Mouse (Mus musculus): ENCODE measurements around the gene Casc3. TPM values are rescaled to one million over a fixed set of nuclear protein-coding genes. Genes with fewer than 3 reads are reported as not detected.

Casc3 gene
- polyA plus RNA-seq, 1 experiment = 72.2 TPM

DNA sequence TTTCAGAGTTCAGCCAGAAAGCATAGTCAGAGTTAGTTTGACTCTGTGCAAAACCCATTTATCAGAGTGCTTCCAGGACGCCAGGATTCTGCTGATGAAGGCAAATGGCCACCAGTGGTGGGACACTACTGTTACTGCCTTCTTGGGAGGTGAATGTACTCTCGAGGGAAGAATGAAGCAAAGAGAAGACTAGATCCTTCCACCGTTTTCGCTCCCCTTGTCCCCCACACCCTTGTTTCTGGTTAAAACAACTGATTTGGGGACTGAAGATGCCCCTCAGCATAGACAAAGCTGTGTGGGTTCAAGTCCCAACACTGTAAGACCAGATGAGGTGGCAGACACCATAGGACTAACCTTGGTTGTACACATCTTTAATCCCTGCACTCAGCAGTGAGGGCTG, 20.6 kb upstream of the Casc3 start:
- H3K4me1 ChIP-seq (replicated peaks; ENCODE audit: control insufficient read depth, insufficient read depth, low read length) = peaks cover 40% of the 10 kb centered on the region
- no peak overlapping the region for H3K4me3 ChIP-seq (ENCODE audit: control insufficient read depth, insufficient read depth, low read length)
- DNase-seq = no peak
- no peaks in the 10 kb centered on the region for H3K36me3 ChIP-seq (ENCODE audit: control insufficient read depth, insufficient read depth, low read length)
- H3K27ac ChIP-seq (ENCODE audit: control insufficient read depth, insufficient read depth, low read length) = no peak overlapping the region
- TF ChIP-seq POLR2A (IDR thresholded peaks at IDR 0.05; ENCODE audit: control insufficient read depth, extremely low read depth, insufficient read depth, low read length, poor library complexity) = no peak
- no peak for TF ChIP-seq CTCF (IDR thresholded peaks at IDR 0.05; ENCODE audit: borderline replicate concordance, control insufficient read depth, extremely low read depth, insufficient read depth, low read length, poor library complexity)
- 88% methylated on average over 4 of the region's 4 CpGs for WGBS
- no peaks in the 10 kb centered on the region for H3K27me3 ChIP-seq (ENCODE audit: control insufficient read depth, insufficient read depth, low read length)

DNA sequence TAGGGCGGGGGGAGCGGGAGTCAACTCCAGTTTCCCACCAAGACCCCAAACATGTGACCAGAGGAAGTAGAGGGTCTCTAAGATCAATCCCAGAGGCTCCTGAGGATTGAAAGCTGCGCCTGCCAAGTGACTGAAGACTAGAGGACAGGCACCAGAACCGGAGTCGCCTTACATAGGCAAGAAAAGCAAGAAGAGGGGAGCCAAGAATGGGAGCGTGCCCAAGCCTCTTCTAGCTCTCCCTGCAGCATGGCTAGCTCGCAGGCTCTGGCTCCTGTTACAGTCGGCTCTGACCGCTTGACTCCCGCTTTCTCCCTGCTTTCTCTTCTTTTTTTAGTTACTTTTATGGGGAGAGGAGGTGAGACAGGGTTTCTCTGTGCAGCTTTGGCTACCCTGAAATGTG, 19.5 kb upstream of the Casc3 start:
- Histone ChIP-seq H3K4me3 (ENCODE audit: control insufficient read depth, insufficient read depth, low read length) (no peak overlapping the region), H3K27ac (ENCODE audit: control insufficient read depth, insufficient read depth, low read length) (peak overlapping the region; percentile 6; the same call in 1 of the 2 replicates), H3K4me1 (replicated peaks; ENCODE audit: control insufficient read depth, insufficient read depth, low read length) (peaks cover 40% of the 10 kb centered on the region), H3K27me3 (ENCODE audit: control insufficient read depth, insufficient read depth, low read length) (no peaks in the 10 kb centered on the region), H3K36me3 (ENCODE audit: control insufficient read depth, insufficient read depth, low read length) (no peaks in the 10 kb centered on the region)
- 82% methylated on average over 10 of the region's 10 CpGs for WGBS
- no peak for TF ChIP-seq POLR2A (IDR thresholded peaks at IDR 0.05; ENCODE audit: control insufficient read depth, extremely low read depth, insufficient read depth, low read length, poor library complexity)
- TF ChIP-seq CTCF (IDR thresholded peaks at IDR 0.05; ENCODE audit: borderline replicate concordance, control insufficient read depth, extremely low read depth, insufficient read depth, low read length, poor library complexity) = no peak
- DNase-seq = no peak

DNA sequence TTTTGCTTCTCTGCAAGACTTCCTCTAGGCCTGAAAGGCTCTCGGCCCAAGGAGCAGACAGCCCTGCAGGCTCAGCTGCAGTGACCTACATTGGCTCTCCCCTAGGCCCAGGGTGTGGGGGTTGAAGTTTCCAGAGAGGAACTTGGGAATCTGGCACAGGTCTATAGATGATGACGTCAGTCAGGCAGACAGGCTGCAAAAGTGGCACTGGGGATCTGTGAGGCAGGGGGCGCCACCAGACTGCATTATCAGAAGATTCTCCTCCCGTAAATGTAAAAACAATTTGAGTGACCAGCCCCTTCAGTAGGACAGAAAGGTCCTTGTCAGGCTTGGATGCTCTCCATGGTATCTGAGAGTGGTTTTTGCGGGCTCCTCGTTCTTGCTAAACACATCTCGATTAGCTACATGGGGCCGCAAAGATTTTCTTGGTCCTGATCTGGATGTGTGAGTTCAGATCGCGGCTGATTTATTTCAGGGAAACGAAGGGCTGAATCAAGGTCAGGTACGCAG, 18.9 kb upstream of the Casc3 start:
- no peaks in the 10 kb centered on the region for H3K36me3 ChIP-seq (ENCODE audit: control insufficient read depth, insufficient read depth, low read length)
- H3K27ac ChIP-seq (ENCODE audit: control insufficient read depth, insufficient read depth, low read length) = peak overlapping the region; percentile 6; the same call in 1 of the 2 replicates
- TF ChIP-seq CTCF (IDR thresholded peaks at IDR 0.05; ENCODE audit: borderline replicate concordance, control insufficient read depth, extremely low read depth, insufficient read depth, low read length, poor library complexity) (peak; percentile 46; the same call in 1 of the 2 replicates), POLR2A (IDR thresholded peaks at IDR 0.05; ENCODE audit: control insufficient read depth, extremely low read depth, insufficient read depth, low read length, poor library complexity) (no peak)
- H3K27me3 ChIP-seq (ENCODE audit: control insufficient read depth, insufficient read depth, low read length) = no peaks in the 10 kb centered on the region
- 3% methylated on average over 12 of the region's 12 CpGs for WGBS
- peak overlapping the region; percentile 1; the same call in 1 of the 2 replicates for H3K4me3 ChIP-seq (ENCODE audit: control insufficient read depth, insufficient read depth, low read length)
- DNase-seq = peak; percentile 81
- H3K4me1 ChIP-seq (replicated peaks; ENCODE audit: control insufficient read depth, insufficient read depth, low read length) = peaks cover 40% of the 10 kb centered on the region

DNA sequence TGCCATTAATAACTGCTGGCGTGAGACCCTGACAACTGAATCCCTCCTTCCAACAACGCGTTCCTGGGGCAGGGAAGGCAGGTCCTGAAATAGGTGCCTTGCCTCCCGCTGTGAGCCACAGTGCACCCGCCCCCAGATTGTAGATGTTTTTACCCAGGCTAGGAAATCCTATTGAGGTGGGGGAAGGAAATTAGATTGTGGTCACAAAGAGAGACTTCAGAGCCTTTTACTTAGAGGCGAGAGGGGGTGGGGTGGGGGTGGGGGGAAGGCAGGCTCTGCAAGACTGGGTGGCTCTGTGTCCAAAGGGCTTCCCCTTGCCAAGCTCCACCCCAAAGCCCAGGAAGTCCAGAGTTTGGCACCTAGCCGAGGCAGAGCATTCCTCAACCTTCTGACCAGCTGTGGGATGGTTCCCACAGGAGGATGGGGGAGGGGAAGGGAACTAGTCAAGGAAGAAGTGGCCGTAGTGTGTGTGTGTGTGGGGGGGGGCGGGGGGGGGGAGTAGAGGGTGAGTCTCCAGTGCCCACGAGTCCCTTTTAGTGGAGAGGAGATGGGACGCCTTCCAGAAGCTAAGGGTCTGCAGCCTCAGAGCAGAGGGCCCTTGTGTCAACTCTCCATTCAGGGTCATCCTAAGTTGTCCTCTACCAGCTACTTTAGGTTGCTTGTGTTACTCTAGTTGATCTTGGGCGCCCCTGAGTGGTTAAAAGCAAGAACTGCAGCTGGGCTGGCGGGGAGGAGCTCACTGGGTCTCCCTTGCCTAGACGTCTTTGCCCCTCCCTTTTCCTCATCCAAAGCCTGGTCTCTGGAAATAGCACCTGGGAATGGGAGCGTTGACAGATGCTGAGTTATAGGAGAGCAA, 18.1 kb upstream of the Casc3 start:
- peak overlapping the region; percentile 3; the same call in 1 of the 2 replicates for H3K27ac ChIP-seq (ENCODE audit: control insufficient read depth, insufficient read depth, low read length)
- H3K4me1 ChIP-seq (replicated peaks; ENCODE audit: control insufficient read depth, insufficient read depth, low read length) = peaks cover 40% of the 10 kb centered on the region
- peak overlapping the region; percentile 1; the same call in 1 of the 2 replicates for H3K4me3 ChIP-seq (ENCODE audit: control insufficient read depth, insufficient read depth, low read length)
- H3K27me3 ChIP-seq (ENCODE audit: control insufficient read depth, insufficient read depth, low read length) = no peaks in the 10 kb centered on the region
- DNase-seq = peak; percentile 95
- no peaks in the 10 kb centered on the region for H3K36me3 ChIP-seq (ENCODE audit: control insufficient read depth, insufficient read depth, low read length)
- TF ChIP-seq CTCF (IDR thresholded peaks at IDR 0.05; ENCODE audit: borderline replicate concordance, control insufficient read depth, extremely low read depth, insufficient read depth, low read length, poor library complexity) (peak; percentile 78; the same call in 1 of the 2 replicates), POLR2A (IDR thresholded peaks at IDR 0.05; ENCODE audit: control insufficient read depth, extremely low read depth, insufficient read depth, low read length, poor library complexity) (no peak)
- WGBS = under 1% methylated on average over 15 of the region's 15 CpGs

DNA sequence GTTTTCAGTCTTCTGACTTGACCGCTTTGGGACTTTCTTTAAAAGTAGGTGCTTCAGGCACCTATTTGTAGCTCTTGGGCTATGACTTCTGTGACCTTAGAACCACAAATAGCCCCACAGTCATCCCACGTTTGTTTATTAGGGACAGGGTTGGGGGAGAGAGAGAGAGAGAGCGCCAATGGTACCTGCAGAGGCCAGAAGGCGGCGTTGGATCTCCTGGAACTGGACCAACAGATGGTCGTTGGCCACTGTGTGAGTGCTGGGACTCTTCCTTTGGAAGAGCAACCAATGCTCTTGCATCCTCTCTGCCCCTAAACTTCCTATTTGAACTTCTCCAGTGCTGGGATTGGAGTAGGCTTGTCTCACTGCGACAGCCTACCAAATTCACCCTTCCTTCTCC, 17.5 kb upstream of the Casc3 start:
- WGBS = 50% methylated on average over 7 of the region's 7 CpGs
- no peaks in the 10 kb centered on the region for H3K36me3 ChIP-seq (ENCODE audit: control insufficient read depth, insufficient read depth, low read length)
- no peak for DNase-seq
- no peak overlapping the region for H3K4me3 ChIP-seq (ENCODE audit: control insufficient read depth, insufficient read depth, low read length)
- H3K4me1 ChIP-seq (replicated peaks; ENCODE audit: control insufficient read depth, insufficient read depth, low read length) = peaks cover 38% of the 10 kb centered on the region
- no peak overlapping the region for H3K27ac ChIP-seq (ENCODE audit: control insufficient read depth, insufficient read depth, low read length)
- H3K27me3 ChIP-seq (ENCODE audit: control insufficient read depth, insufficient read depth, low read length) = no peaks in the 10 kb centered on the region
- TF ChIP-seq POLR2A (IDR thresholded peaks at IDR 0.05; ENCODE audit: control insufficient read depth, extremely low read depth, insufficient read depth, low read length, poor library complexity) (no peak), CTCF (IDR thresholded peaks at IDR 0.05; ENCODE audit: borderline replicate concordance, control insufficient read depth, extremely low read depth, insufficient read depth, low read length, poor library complexity) (no peak; the same call in 1 of the 2 replicates)

DNA sequence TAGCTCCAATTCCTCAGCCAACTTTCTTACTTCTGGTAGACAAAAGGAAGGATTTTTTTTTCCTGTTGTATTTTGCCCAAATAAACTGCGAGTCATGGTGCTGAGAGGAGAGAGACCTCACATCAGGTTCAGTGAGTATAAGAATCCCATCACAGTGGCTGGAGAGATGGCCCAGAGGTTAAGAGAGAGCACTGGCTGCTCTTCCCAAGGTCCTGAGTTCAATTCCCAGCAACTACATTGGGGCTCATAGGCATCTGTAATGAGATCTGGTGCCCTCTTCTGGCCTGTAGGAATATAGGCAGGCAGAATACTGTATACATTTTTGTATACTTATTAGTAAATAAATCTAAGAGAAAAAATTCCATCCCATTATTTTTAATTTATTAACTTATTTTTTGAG, 17.0 kb upstream of the Casc3 start:
- Histone ChIP-seq H3K36me3 (ENCODE audit: control insufficient read depth, insufficient read depth, low read length) (no peaks in the 10 kb centered on the region), H3K4me1 (replicated peaks; ENCODE audit: control insufficient read depth, insufficient read depth, low read length) (peaks cover 34% of the 10 kb centered on the region), H3K4me3 (ENCODE audit: control insufficient read depth, insufficient read depth, low read length) (no peak overlapping the region), H3K27ac (ENCODE audit: control insufficient read depth, insufficient read depth, low read length) (no peak overlapping the region), H3K27me3 (ENCODE audit: control insufficient read depth, insufficient read depth, low read length) (no peaks in the 10 kb centered on the region)
- no peak for TF ChIP-seq POLR2A (IDR thresholded peaks at IDR 0.05; ENCODE audit: control insufficient read depth, extremely low read depth, insufficient read depth, low read length, poor library complexity)
- TF ChIP-seq CTCF (IDR thresholded peaks at IDR 0.05; ENCODE audit: borderline replicate concordance, control insufficient read depth, extremely low read depth, insufficient read depth, low read length, poor library complexity) = no peak
- no peak for DNase-seq
- 96% methylated on average over 1 of the region's 1 CpGs for WGBS

All from thymus, adult 2 months (tissue).